Mouse (Mus musculus) lung, embryonic 15.5 days (tissue): ENCODE data around the gene Chek2. TPM values are rescaled to one million over a fixed set of nuclear protein-coding genes. Genes with fewer than 3 reads are reported as not detected.

Source experiments
- ATAC-seq: fragments of 200-750 bp; cut with Nextera tagmentation; 2 replicates; pipeline ENCODE4 v1.8.0; 2017; ENCODE audit warnings: moderate number of reproducible peaks, borderline replicate concordance; ENCODE audit not compliant: low FRiP score, low TSS enrichment; ENCODE audit errors: extremely low read depth
- H3K27ac ChIP-seq: fragments of 300-500 bp; sonication (generic); 2 replicates; pipeline ENCODE4 v1.5.1; 2015; ENCODE audit warnings: moderate library complexity, mild to moderate bottlenecking, inconsistent platforms
- H3K27me3 ChIP-seq: fragments of 300-500 bp; sonication (generic); 2 replicates; pipeline ENCODE4 v1.6.1; 2015; ENCODE audit warnings: inconsistent platforms
- H3K36me3 ChIP-seq: fragments of 300-500 bp; sonication (generic); 2 replicates; pipeline ENCODE4 v1.6.1; 2015; ENCODE audit warnings: inconsistent platforms
- H3K4me1 ChIP-seq: fragments of 300-500 bp; sonication (generic); 2 replicates; pipeline ENCODE4 v1.6.1; 2015; ENCODE audit warnings: inconsistent platforms
- H3K4me2 ChIP-seq: fragments of 300-500 bp; sonication (generic); 2 replicates; pipeline ENCODE4 v1.6.1; 2015; ENCODE audit warnings: inconsistent platforms, mild to moderate bottlenecking, moderate library complexity
- H3K4me3 ChIP-seq: fragments of 300-500 bp; sonication (generic); 2 replicates; pipeline ENCODE4 v1.5.1; 2015; ENCODE audit warnings: mild to moderate bottlenecking, inconsistent platforms
- H3K9ac ChIP-seq: fragments of 300-500 bp; sonication (generic); 2 replicates; pipeline ENCODE4 v1.6.1; 2015; ENCODE audit warnings: inconsistent platforms
- H3K9me3 ChIP-seq: fragments of 300-500 bp; sonication (generic); 2 replicates; pipeline ENCODE4 v1.6.1; 2016; ENCODE audit warnings: inconsistent platforms
- WGBS: fragments of 180-500 bp; shearing (Covaris S2); methylation state at CpG from one replicate; pipeline ENCODE4 v1.1.7; 2015; 5-methylcytosine and 5-hydroxymethylcytosine counted together
- polyA plus RNA-seq: library from polyadenylated mRNA; unstranded; fragments of >200 nt; fragmentation: Nextera tagmentation; extraction: Ambion mirVana; gene quantifications from 2 replicates; pipeline ENCODE4 v1.2.1, GENCODE M21; 2015

Chek2 gene
- polyA plus RNA-seq, 1 experiment from 2014 or later = 33.1 TPM

DNA sequence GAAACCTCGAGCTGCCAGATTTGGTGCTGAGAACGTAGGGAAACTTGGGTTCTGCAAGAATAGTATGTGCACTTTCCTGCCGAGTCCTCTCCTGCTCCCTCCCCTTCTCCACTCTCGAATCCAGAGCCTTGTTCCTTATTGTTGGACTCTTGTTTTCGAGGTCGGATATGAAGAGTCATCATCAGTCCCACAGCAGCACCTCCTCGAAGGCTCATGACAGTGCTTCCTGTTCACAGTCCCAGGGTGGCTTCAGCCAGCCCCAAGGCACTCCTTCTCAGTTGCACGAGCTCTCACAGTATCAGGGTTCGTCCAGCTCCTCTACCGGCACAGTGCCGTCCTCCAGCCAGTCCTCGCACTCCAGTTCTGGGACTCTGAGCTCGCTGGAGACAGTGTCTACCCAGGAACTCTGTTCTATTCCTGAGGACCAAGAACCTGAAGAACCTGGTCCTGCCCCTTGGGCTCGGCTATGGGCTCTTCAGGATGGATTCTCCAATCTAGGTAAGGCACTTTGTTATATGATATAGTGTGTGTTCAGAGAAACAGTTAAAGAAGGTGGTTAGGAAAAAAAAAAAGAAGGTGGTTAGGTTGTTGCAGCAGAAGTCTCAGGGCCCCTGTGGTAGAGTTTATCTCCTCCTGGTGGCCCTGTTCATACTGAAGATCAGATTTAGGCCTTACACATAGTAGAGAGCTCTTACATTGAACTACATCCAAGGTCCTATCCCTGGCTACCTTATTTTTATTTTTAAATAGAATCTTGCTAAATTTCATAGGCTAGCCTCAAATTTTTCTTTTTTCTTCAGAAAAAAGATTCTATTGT lies 1.5 kb downstream of the Chek2 start:
- Histone ChIP-seq H3K36me3 (peaks cover 9% of the 10 kb centered on the region), H3K9ac (no peak overlapping the region), H3K4me1 (peaks cover 24% of the 10 kb centered on the region), H3K4me3 (peak overlapping the region; percentile 69; the same call in 1 of the 2 replicates), H3K27me3 (no peaks in the 10 kb centered on the region), H3K9me3 (no peaks in the 10 kb centered on the region), H3K4me2 (peak overlapping the region; percentile 78; the same call in 1 of the 2 replicates), H3K27ac (no peak overlapping the region)
- WGBS = 87% methylated on average over 14 of the region's 14 CpGs
- ATAC-seq = no peak

GRCm38 (mm10) chr5:110852990-110853389 lies 13.2 kb downstream of the Chek2 start:
- Histone ChIP-seq H3K9ac (no peak overlapping the region), H3K27ac (no peak overlapping the region), H3K27me3 (no peaks in the 10 kb centered on the region), H3K4me2 (no peak overlapping the region), H3K4me1 (no peaks in the 10 kb centered on the region), H3K4me3 (no peak overlapping the region), H3K9me3 (no peaks in the 10 kb centered on the region), H3K36me3 (peaks cover 17% of the 10 kb centered on the region)
- no peak for ATAC-seq
- WGBS = 71% methylated on average over 1 of the region's 1 CpGs

DNA sequence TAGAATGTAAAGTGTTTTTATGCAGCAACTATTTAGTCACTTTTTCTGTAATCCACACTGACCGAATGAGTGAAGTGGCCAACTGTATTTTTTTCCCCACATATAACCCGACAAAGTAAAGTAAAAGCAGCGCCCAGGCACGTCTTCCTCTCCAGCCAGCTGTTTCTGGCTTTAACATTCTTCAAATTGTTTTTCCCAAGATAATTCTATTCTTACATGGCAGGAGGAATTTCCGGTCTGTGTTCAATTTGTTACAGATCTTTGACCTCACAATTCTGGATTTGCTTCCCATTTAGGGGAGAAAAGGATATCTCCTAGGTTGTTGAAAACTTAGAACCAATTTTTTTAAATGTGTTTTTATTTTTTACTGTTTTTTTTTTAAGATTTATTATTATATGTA lies 17.3 kb downstream of the Chek2 start:
- peaks cover 3% of the 10 kb centered on the region; the same call in 1 of the 2 replicates for H3K36me3 ChIP-seq
- 50% methylated on average over 5 of the region's 5 CpGs for WGBS
- H3K4me2 ChIP-seq = no peak overlapping the region
- no peak overlapping the region for H3K4me3 ChIP-seq
- peaks cover 8% of the 10 kb centered on the region; the same call in 1 of the 2 replicates for H3K4me1 ChIP-seq
- H3K27ac ChIP-seq = no peak overlapping the region
- no peak for ATAC-seq
- H3K9me3 ChIP-seq = no peaks in the 10 kb centered on the region
- no peak overlapping the region for H3K9ac ChIP-seq
- H3K27me3 ChIP-seq = no peaks in the 10 kb centered on the region

DNA sequence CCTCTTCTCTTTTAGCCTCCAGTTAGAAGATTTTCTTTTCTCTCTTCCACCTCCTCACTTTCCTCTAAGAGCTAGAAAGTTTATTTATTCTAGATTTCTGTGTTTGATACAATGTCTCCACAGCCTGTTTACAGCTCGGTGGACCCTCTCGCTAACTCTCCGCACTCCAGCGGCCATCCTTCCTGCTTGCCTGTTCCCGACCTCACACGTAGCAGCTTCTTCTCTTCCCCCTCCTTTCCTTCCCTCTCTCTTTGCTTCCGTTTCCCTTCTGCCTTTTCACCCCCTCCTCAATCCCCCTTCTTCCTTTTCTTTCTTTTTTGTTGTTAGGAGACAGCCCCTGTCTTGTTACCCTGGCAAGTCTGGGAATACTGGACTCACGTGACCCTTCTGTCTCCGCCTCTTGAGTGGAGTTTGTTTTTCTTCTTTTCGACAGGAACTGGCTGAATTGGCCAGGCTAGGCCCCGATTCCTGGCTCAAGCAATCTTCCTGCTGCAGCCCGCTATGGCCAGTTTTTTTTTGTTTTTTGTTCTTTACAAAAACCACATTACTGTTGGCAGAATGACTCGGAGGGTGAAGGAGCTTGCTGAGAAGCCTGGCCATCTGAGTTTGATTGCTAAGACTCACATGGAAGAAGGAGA lies 19.4 kb downstream of the Chek2 start:
- 10% methylated on average over 13 of the region's 13 CpGs for WGBS
- Histone ChIP-seq H3K4me2 (peak overlapping the region; percentile 53), H3K4me1 (peaks cover 8% of the 10 kb centered on the region; the same call in 1 of the 2 replicates), H3K9ac (peak overlapping the region; percentile 39), H3K36me3 (no peaks in the 10 kb centered on the region), H3K4me3 (peak overlapping the region; percentile 35), H3K27me3 (no peaks in the 10 kb centered on the region), H3K27ac (peak overlapping the region; percentile 82), H3K9me3 (no peaks in the 10 kb centered on the region)
- peak; percentile 88 for ATAC-seq

- Histone ChIP-seq H3K9ac (no peak overlapping the region), H3K36me3 (no peaks in the 10 kb centered on the region), H3K27me3 (no peaks in the 10 kb centered on the region), H3K4me3 (no peak overlapping the region), H3K27ac (no peak overlapping the region), H3K4me2 (no peak overlapping the region), H3K4me1 (peaks cover 8% of the 10 kb centered on the region; the same call in 1 of the 2 replicates), H3K9me3 (no peaks in the 10 kb centered on the region)
- no peak for ATAC-seq
- 82% methylated on average over 5 of the region's 5 CpGs for WGBS
Measured at GRCm38 (mm10) chr5:110860445-110860844, 20.7 kb downstream of the Chek2 start.

DNA sequence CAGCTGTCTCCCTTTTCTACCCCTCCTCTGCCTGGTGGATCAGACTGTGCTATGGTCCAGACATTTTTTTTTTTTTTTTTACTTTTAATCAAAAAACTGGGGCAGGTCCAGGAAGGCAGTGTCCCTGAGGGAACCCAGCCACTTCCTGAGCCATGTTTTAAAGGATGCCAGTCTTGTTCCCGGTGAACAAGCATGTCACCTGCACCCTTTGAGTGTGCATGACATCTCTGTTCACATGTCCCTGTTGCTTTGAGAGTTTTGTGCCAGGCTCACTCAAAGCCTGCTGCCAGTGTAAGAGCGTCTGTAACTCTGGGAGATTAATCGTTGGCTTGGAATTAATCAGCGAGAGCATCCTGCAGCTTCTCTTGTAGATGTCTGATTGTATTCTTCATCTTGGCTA lies 28.7 kb downstream of the Chek2 start:
- 50% methylated on average over 4 of the region's 4 CpGs for WGBS
- Histone ChIP-seq H3K27ac (no peak overlapping the region), H3K36me3 (peaks cover 28% of the 10 kb centered on the region; the same call in 1 of the 2 replicates), H3K27me3 (no peaks in the 10 kb centered on the region), H3K4me3 (no peak overlapping the region), H3K4me1 (no peaks in the 10 kb centered on the region), H3K4me2 (no peak overlapping the region), H3K9me3 (no peaks in the 10 kb centered on the region), H3K9ac (no peak overlapping the region)
- no peak for ATAC-seq

GRCm38 (mm10) chr5:110869242-110869669 lies 29.5 kb downstream of the Chek2 start:
- no peak for ATAC-seq
- H3K9me3 ChIP-seq = no peaks in the 10 kb centered on the region
- H3K9ac ChIP-seq = no peak overlapping the region
- WGBS = 18% methylated on average over 8 of the region's 8 CpGs
- H3K4me3 ChIP-seq = no peak overlapping the region
- H3K27ac ChIP-seq = no peak overlapping the region
- no peaks in the 10 kb centered on the region for H3K27me3 ChIP-seq
- no peaks in the 10 kb centered on the region for H3K4me1 ChIP-seq
- H3K36me3 ChIP-seq = peaks cover 28% of the 10 kb centered on the region; the same call in 1 of the 2 replicates
- no peak overlapping the region for H3K4me2 ChIP-seq

- H3K9me3 ChIP-seq = no peaks in the 10 kb centered on the region
Measured at GRCm38 (mm10) chr5:110873160-110873559, 33.4 kb downstream of the Chek2 start.

DNA sequence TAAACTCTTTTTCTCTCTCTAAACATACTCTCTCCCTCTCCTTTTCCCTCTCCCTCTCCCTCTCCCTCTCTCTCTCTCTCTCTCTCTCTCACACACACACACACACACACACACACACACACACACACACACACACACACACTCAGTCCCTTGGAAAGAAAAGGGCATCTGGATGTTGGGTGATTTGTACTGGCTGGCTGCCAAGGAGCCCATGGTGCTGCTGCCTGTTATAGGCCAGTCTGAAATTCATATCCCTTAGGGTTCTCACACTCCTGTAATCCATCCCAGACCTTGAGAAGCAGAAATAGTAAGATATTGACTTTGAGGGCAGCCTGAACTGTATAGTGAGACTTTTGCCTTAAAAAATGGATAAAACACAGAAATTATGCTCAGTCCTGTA lies 34.9 kb downstream of the Chek2 start:
- Histone ChIP-seq H3K27me3 (no peaks in the 10 kb centered on the region), H3K4me2 (no peak overlapping the region), H3K4me1 (peaks cover 4% of the 10 kb centered on the region), H3K4me3 (no peak overlapping the region), H3K9ac (no peak overlapping the region), H3K36me3 (peaks cover 23% of the 10 kb centered on the region; the same call in 1 of the 2 replicates), H3K27ac (no peak overlapping the region), H3K9me3 (no peaks in the 10 kb centered on the region)
- no peak for ATAC-seq

More at GRCm38 (mm10) chr5:110873160-110873559, 33.4 kb downstream of the Chek2 start:
- ATAC-seq = no peak
- Histone ChIP-seq H3K9ac (no peak overlapping the region), H3K4me1 (no peaks in the 10 kb centered on the region), H3K4me3 (no peak overlapping the region), H3K27ac (no peak overlapping the region), H3K36me3 (peaks cover 23% of the 10 kb centered on the region; the same call in 1 of the 2 replicates), H3K27me3 (no peaks in the 10 kb centered on the region), H3K4me2 (no peak overlapping the region)
- WGBS = 85% methylated on average over 6 of the region's 6 CpGs

- Histone ChIP-seq H3K27ac (no peak overlapping the region), H3K9me3 (no peaks in the 10 kb centered on the region), H3K4me2 (no peak overlapping the region), H3K27me3 (no peaks in the 10 kb centered on the region), H3K36me3 (peaks cover 18% of the 10 kb centered on the region; the same call in 1 of the 2 replicates), H3K9ac (no peak overlapping the region), H3K4me1 (peaks cover 6% of the 10 kb centered on the region), H3K4me3 (no peak overlapping the region)
- no peak for ATAC-seq
- 76% methylated on average over 1 of the region's 1 CpGs for WGBS
Measured at GRCm38 (mm10) chr5:110875286-110875685, 35.5 kb downstream of the Chek2 start.

DNA sequence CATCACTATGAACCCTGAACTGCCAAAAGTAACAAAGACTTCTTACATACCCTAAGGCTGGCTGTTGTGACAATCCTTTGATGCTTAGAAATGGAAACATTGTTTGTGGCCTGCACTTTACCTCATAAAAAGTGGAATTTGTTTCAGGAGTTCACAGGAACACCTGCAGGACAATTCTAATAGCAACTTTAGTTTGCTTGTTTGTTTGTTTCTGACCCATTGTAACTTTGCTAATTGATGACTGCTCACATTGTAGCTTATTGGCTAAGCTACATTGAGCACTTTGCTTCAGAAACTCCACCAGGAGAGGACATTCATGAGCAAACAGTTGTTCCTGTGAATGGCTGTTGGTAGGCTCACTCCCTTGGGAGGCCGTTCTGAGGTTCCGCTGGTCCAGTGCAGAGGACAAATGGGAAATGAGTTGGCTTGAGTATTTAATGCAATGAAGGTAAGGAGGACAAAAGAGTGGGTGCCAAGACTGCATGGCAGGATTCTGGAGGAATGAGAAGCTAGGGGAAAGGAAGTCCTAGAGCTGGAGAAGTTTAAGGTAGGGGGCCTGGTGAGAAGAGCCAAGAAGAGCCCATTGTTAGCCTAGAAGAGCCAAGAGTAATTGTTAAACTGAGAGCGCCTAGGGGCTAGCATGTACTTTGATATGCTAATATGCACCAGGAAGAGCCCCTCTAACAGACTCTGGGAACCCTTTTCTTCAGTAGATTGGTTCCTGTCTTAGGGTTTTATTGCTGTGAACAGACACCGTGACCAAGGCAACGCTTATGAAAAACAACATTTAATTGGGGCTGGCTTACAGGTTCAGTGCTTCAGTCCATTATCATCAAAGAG lies 38.1 kb downstream of the Chek2 start:
- no peak overlapping the region for H3K27ac ChIP-seq
- H3K9ac ChIP-seq = no peak overlapping the region
- no peak for ATAC-seq
- H3K4me1 ChIP-seq = peaks cover 13% of the 10 kb centered on the region
- H3K36me3 ChIP-seq = peaks cover 11% of the 10 kb centered on the region; the same call in 1 of the 2 replicates
- no peak overlapping the region for H3K4me2 ChIP-seq
- H3K9me3 ChIP-seq = no peaks in the 10 kb centered on the region
- WGBS = 88% methylated on average over 5 of the region's 5 CpGs
- H3K4me3 ChIP-seq = no peak overlapping the region
- no peaks in the 10 kb centered on the region for H3K27me3 ChIP-seq
